Mouse (Mus musculus): Measurements from ENCODE around the gene Slfn8. TPM values are rescaled to one million over a fixed set of nuclear protein-coding genes. Genes with fewer than 3 reads are reported as not detected.

Gene Slfn8
- not detected for polyA plus RNA-seq (2012; fragmentation: generic; extraction: Trizol)
- long read RNA-seq, experiment 1 = 0 reads
- long read RNA-seq, experiment 2 = 0 reads

DNA sequence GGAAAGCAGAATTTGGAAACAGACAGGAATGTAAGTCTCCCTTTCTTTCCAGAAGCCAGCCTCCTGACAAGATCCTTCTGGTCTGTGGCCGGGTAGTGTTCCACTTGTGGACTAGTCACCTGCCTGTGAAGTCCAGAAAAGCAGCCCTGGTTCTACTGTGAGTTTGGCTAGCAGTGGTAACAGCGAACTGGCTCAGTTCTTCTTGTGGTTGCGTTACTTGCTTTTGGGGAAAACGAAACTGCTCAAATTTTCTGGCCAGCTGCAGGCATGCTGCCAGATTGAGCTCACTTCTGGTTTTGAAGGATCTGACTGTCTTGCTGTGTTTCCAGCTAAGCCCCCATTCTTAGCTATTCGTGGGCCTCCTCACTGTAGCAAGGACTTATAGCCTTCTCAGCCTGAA lies at the start of gene Slfn8:
Gene Slfn8 (minus strand): TSS at position 190 of the 400 bp plus-strand sequence.
- no peaks in the 10 kb centered on the region for H3K79me2 ChIP-seq (ENCODE audit: control insufficient read depth, insufficient read depth)

DNA sequence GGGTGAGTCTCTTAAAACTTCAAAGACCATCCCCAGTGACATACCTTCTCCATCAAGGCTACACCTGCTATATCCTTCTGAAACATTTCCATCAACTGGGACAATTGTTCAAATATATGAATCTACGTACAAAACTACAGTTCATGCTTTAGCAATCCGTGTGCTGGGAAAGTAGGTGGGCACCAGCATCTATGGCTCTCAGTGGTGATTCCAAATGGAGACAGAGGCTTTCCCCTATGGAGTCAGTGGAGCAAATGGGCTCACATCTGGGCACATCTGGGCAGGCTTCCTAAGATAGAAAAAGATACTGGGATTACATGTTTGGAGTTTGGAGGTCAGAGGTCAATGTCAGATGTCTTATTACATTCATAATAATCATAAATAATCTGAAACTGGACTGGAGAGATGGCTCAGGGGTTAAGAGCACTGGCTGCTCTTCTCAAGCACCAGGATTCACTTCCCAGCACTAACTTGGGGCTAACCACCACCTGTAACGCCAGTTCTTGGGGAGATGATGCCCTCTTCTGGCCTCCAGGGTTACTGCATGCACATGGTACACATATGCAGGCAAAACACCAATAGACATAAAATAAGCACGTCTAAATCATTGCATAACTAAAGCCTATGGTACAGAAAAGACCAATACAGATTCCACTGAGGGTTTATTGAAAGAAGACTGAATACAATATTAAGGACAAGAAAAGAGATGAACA lies 47.5 kb upstream of the Slfn8 start:
- Histone ChIP-seq H3K36me3 (ENCODE audit: control insufficient read depth, insufficient read depth) (no peaks in the 10 kb centered on the region), H3K79me3 (ENCODE audit: low read depth) (no peaks in the 10 kb centered on the region), H3K27me3 (ENCODE audit: control insufficient read depth, insufficient read depth, insufficient read length) (no peaks in the 10 kb centered on the region), H3ac (ENCODE audit: control insufficient read depth, insufficient read length, low read depth) (no peak overlapping the region), H3K4me3 (ENCODE audit: insufficient read depth, poor library complexity, severe bottlenecking) (no peak overlapping the region), H3K79me2 (ENCODE audit: control insufficient read depth, insufficient read depth) (no peaks in the 10 kb centered on the region)
- TF ChIP-seq MAX (IDR thresholded peaks at IDR 0.05) (no peak), MYOD1 (IDR thresholded peaks at IDR 0.05; ENCODE audit: control insufficient read depth, insufficient read length, low read depth) (no peak)

More for the DNA sequence above, at the start of gene Slfn8:
- Histone ChIP-seq H3K4me3 (ENCODE audit: insufficient read depth, poor library complexity, severe bottlenecking) (peak within 1 kb of the TSS; percentile 6), H3ac (ENCODE audit: control insufficient read depth, insufficient read length, low read depth) (no peak within 1 kb of the TSS), H3K79me3 (ENCODE audit: low read depth) (no peaks in the 10 kb centered on the region), H3K36me3 (ENCODE audit: control insufficient read depth, insufficient read depth) (no peaks in the 10 kb centered on the region), H3K27me3 (ENCODE audit: control insufficient read depth, insufficient read depth, insufficient read length) (no peaks in the 10 kb centered on the region)
- TF ChIP-seq FOSL1 (IDR thresholded peaks at IDR 0.05; ENCODE audit: insufficient read depth, low read length, poor library complexity, severe bottlenecking) = no peak

DNA sequence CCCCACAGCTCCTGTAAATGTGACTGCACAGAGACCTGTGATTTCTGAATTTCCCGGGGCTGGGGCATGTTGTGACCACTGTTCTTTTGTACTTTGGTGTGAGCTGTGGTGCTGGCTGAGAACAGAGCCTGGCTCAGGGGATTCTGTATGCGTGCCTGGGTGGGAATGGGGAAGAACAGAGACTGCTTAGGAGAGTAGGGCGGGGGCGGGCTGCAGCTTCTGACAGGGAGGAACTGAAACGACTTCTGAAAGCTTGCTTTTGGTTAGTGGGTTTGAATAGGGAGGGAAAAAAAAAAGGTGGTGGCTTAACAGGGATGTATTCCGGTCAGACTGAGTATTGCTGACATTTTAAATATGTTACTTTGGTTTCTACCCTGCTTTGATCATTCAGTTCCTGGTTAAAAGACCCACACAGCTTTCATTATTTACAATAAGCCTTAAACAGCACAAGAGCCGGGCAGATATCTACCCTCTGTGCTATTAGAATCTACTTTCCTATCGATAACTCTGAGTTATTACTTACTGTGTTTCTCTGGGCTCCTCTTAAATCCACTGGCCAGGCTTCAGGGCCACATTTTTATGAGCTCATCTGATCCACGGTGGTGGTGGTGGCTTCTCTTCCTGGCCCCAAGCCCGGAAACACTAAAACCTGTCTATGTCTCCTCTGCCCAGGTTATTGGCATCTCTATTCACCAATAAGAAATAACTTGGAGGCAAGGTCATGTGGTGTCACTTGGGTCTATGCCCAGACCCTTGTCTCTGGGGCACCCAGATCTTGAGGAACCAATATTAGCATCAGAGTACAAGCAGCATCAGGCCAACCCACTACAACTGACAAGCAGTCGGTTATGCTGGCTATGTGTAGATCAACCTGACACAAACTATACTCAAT lies 46.3 kb upstream of the Slfn8 start:
- Histone ChIP-seq H3K27me3 (ENCODE audit: control insufficient read depth, insufficient read depth, insufficient read length) (no peaks in the 10 kb centered on the region), H3K79me2 (ENCODE audit: control insufficient read depth, insufficient read depth) (no peaks in the 10 kb centered on the region), H3K79me3 (ENCODE audit: low read depth) (no peaks in the 10 kb centered on the region), H3K4me3 (ENCODE audit: insufficient read depth, poor library complexity, severe bottlenecking) (no peak overlapping the region), H3K36me3 (ENCODE audit: control insufficient read depth, insufficient read depth) (no peaks in the 10 kb centered on the region), H3ac (ENCODE audit: control insufficient read depth, insufficient read length, low read depth) (no peak overlapping the region)
- TF ChIP-seq CEBPB (IDR thresholded peaks at IDR 0.05; ENCODE audit: low read depth) (no peak), MAX (IDR thresholded peaks at IDR 0.05) (no peak), USF1 (IDR thresholded peaks at IDR 0.05; ENCODE audit: low read depth) (no peak), CTCF (IDR thresholded peaks at IDR 0.05; ENCODE audit: control insufficient read depth, insufficient read depth, insufficient read length) (no peak), MYOD1 (IDR thresholded peaks at IDR 0.05; ENCODE audit: control insufficient read depth, insufficient read length, low read depth) (no peak), FOSL1 (IDR thresholded peaks at IDR 0.05; ENCODE audit: insufficient read depth, low read length, poor library complexity, severe bottlenecking) (no peak), MYOG (IDR thresholded peaks at IDR 0.05; ENCODE audit: control insufficient read depth, extremely low read depth, insufficient read length) (no peak)

DNA sequence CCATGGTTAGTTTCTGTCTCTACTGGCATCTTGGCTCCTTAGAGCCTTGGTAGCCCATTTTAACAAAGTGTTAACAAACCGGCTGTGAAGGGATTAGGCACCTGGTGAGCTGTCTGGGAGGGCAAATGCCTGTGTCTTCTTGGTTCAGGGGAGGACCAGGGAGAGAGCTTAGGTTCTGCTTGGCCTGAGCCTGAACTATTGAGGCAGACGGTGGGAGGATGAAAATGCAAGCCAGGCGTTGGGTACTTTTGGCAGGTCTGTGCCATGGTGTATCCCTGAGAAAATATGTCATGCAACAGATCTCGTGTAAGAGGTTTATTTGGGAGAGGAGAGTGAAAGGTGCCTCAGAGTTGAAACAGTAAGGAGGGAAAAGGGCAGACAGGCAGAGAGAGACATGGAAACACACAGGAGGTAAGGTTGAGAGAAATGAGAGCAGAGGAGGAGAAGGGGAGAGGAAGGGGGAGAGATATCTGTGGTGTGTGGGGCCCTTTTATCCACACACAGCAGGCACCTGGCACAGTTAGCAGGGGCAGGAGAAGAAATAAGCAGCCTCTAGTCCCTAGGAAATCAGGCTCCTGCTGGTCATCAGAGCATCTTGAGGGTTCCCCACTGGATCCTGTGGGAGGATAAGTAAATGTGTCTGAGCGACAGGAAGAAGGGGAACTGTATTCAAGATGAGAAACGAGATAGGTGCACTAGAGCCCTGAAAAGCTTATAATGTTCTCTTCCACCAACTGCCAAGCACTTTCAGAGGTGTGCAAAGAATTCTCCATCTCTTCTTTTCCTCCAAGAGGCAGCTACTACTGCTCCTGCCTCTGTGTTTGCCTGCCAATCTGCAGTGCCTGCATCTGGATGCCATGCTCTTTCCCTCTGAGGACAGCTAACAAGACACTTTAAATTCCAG lies 45.1 kb upstream of the Slfn8 start:
- H3K4me3 ChIP-seq (ENCODE audit: insufficient read depth, poor library complexity, severe bottlenecking) = no peak overlapping the region
- H3ac ChIP-seq (ENCODE audit: control insufficient read depth, insufficient read length, low read depth) = no peak overlapping the region
- no peaks in the 10 kb centered on the region for H3K27me3 ChIP-seq (ENCODE audit: control insufficient read depth, insufficient read depth, insufficient read length)
- H3K36me3 ChIP-seq (ENCODE audit: control insufficient read depth, insufficient read depth) = no peaks in the 10 kb centered on the region
- no peaks in the 10 kb centered on the region for H3K79me2 ChIP-seq (ENCODE audit: control insufficient read depth, insufficient read depth)
- no peaks in the 10 kb centered on the region for H3K79me3 ChIP-seq (ENCODE audit: low read depth)
- no peak for TF ChIP-seq FOSL1 (IDR thresholded peaks at IDR 0.05; ENCODE audit: insufficient read depth, low read length, poor library complexity, severe bottlenecking)
- TF ChIP-seq CTCF (IDR thresholded peaks at IDR 0.05; ENCODE audit: control insufficient read depth, insufficient read depth, insufficient read length) = no peak
- TF ChIP-seq MYOG (IDR thresholded peaks at IDR 0.05; ENCODE audit: control insufficient read depth, extremely low read depth, insufficient read length) = no peak
- no peak for TF ChIP-seq MYOD1 (IDR thresholded peaks at IDR 0.05; ENCODE audit: control insufficient read depth, insufficient read length, low read depth)
- no peak for TF ChIP-seq MAX (IDR thresholded peaks at IDR 0.05)
- no peak for TF ChIP-seq USF1 (IDR thresholded peaks at IDR 0.05; ENCODE audit: low read depth)
- TF ChIP-seq CEBPB (IDR thresholded peaks at IDR 0.05; ENCODE audit: low read depth) = no peak

DNA sequence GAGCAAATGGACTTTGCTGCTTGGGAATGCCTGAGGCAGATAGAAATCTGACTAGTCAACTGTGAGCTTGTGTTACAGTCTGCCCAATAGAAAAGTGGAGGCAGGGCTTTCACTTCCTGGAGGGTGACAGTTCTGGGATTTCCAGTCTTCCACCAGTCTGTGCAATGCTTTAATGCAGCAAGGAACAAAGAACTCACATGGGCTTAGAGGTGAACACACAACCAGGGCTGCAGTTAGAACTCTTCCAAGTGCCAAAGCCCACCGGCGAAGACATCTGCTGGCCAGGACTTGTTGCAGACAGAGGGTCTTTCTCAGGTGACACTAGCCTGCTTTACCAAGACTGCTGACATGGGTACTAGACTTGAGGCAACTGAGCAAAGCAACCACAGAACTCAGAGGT lies 44.3 kb upstream of the Slfn8 start, which contains the start of gene Slfn2:
Gene Slfn2 (plus strand): TSS at position 167 of the 400 bp plus-strand sequence.
- H3K79me3 ChIP-seq (ENCODE audit: low read depth) = no peaks in the 10 kb centered on the region
- H3ac ChIP-seq (ENCODE audit: control insufficient read depth, insufficient read length, low read depth) = no peak within 1 kb of the TSS
- no peaks in the 10 kb centered on the region for H3K79me2 ChIP-seq (ENCODE audit: control insufficient read depth, insufficient read depth)
- TF ChIP-seq USF1 (IDR thresholded peaks at IDR 0.05; ENCODE audit: low read depth) (no peak), MYOG (IDR thresholded peaks at IDR 0.05; ENCODE audit: control insufficient read depth, extremely low read depth, insufficient read length) (no peak)
- no peaks in the 10 kb centered on the region for H3K36me3 ChIP-seq (ENCODE audit: control insufficient read depth, insufficient read depth)
- H3K4me3 ChIP-seq (ENCODE audit: insufficient read depth, poor library complexity, severe bottlenecking) = no peak within 1 kb of the TSS
- no peaks in the 10 kb centered on the region for H3K27me3 ChIP-seq (ENCODE audit: control insufficient read depth, insufficient read depth, insufficient read length)
